Mouse (Mus musculus): ENCODE results near the gene Trp53i11. TPM values are rescaled to one million over a fixed set of nuclear protein-coding genes. Genes with fewer than 3 reads are reported as not detected.
A peak's percentile ranks its signal among the peaks of the same experiment; 100 is the strongest.

Trp53i11 gene
- polyA plus RNA-seq, 1 experiment from 2014 or later, result 46.6 TPM

DNA sequence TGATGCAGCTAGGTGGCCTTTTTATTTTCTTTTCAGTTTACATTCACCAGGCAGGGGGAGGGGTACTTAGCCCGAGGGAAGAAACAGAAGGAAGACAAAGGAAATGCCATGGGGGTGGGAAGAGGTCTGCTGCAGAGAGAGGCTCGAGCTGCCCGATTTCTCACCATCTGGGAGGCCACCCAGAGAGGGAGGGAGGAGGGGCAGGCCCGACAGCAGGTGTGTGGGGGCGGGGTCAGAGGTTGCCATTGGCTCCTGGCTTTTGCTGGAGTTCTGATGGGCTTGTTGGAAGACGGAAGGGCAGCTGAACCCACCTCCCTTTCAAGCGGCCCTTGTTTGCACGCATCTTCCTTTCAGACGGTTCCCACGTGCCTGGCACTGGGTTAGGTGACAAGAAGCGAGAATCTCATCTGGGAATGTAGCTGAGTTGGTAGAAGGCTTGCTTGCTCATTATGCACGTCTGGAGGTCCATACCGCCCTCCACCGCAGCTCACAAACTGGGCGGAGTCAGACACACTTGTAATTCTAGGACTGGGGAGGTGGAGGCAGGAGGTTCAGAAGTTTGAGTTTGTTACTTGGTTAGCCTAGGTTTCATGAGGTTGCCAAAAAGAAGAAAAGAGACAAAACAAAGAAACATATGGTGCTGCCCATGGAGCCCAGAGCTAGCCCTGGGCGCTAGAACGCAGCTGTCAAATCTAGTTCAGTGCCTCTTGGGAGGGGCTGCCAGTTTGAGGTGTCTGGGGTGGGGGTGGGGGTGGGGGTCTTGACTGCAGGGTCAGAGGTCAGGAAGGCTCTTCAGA lies 10.3 kb upstream of the Trp53i11 start:
- H3K36me3 ChIP-seq (ENCODE audit: control insufficient read depth, insufficient read depth, low read length), result no peaks in the 10 kb centered on the region
- H3K4me1 ChIP-seq (ENCODE audit: control insufficient read depth, insufficient read depth, low read length), result peaks cover 29% of the 10 kb centered on the region
- peak; percentile 39 for ATAC-seq (ENCODE audit: low FRiP score, low TSS enrichment)
- no peaks in the 10 kb centered on the region for H3K9me3 ChIP-seq (ENCODE audit: control insufficient read depth, low read length)
- H3K9ac ChIP-seq (ENCODE audit: low read depth, low read length), result no peak overlapping the region
- no peak overlapping the region for H3K4me3 ChIP-seq (ENCODE audit: low read length)
- H3K4me2 ChIP-seq (replicated peaks; ENCODE audit: low read depth, low read length), result peak overlapping the region; percentile 28
- H3K27me3 ChIP-seq (ENCODE audit: control insufficient read depth, insufficient read depth, low read length), result peaks cover 27% of the 10 kb centered on the region
- peak overlapping the region; percentile 38; the same call in 1 of the 2 replicates for H3K27ac ChIP-seq (ENCODE audit: low read depth, low read length)
- WGBS, result 4% methylated on average over 17 of the region's 17 CpGs

- peaks cover 29% of the 10 kb centered on the region for H3K4me1 ChIP-seq (ENCODE audit: control insufficient read depth, insufficient read depth, low read length)
- no peak overlapping the region for H3K27ac ChIP-seq (ENCODE audit: low read depth, low read length)
- H3K27me3 ChIP-seq (ENCODE audit: control insufficient read depth, insufficient read depth, low read length), result peaks cover 28% of the 10 kb centered on the region
- H3K36me3 ChIP-seq (ENCODE audit: control insufficient read depth, insufficient read depth, low read length), result no peaks in the 10 kb centered on the region
- H3K4me2 ChIP-seq (replicated peaks; ENCODE audit: low read depth, low read length), result no peak overlapping the region
- H3K9ac ChIP-seq (ENCODE audit: low read depth, low read length), result no peak overlapping the region
- ATAC-seq (ENCODE audit: low FRiP score, low TSS enrichment), result no peak
- 69% methylated on average over 20 of the region's 20 CpGs for WGBS
- H3K4me3 ChIP-seq (ENCODE audit: low read length), result no peak overlapping the region
- no peaks in the 10 kb centered on the region for H3K9me3 ChIP-seq (ENCODE audit: control insufficient read depth, low read length)
Measured at GRCm38 (mm10) chr2:93177668-93178312, 9.6 kb upstream of the Trp53i11 start.

GRCm38 (mm10) chr2:93178313-93178677 lies 9.1 kb upstream of the Trp53i11 start:
- no peak for ATAC-seq (ENCODE audit: low FRiP score, low TSS enrichment)
- 65% methylated on average over 4 of the region's 4 CpGs for WGBS
- H3K4me3 ChIP-seq (ENCODE audit: low read length), result no peak overlapping the region
- H3K9me3 ChIP-seq (ENCODE audit: control insufficient read depth, low read length), result no peaks in the 10 kb centered on the region
- no peaks in the 10 kb centered on the region for H3K36me3 ChIP-seq (ENCODE audit: control insufficient read depth, insufficient read depth, low read length)
- no peak overlapping the region for H3K9ac ChIP-seq (ENCODE audit: low read depth, low read length)
- no peak overlapping the region for H3K27ac ChIP-seq (ENCODE audit: low read depth, low read length)
- H3K4me2 ChIP-seq (replicated peaks; ENCODE audit: low read depth, low read length), result no peak overlapping the region
- H3K27me3 ChIP-seq (ENCODE audit: control insufficient read depth, insufficient read depth, low read length), result peaks cover 28% of the 10 kb centered on the region
- H3K4me1 ChIP-seq (ENCODE audit: control insufficient read depth, insufficient read depth, low read length), result peaks cover 29% of the 10 kb centered on the region

GRCm38 (mm10) chr2:93179603-93180002 lies 7.7 kb upstream of the Trp53i11 start:
- 53% methylated on average over 5 of the region's 5 CpGs for WGBS
- Histone ChIP-seq H3K4me2 (replicated peaks; ENCODE audit: low read depth, low read length) (peak overlapping the region; percentile 41; the same call in 1 of the 2 replicates), H3K9me3 (ENCODE audit: control insufficient read depth, low read length) (no peaks in the 10 kb centered on the region), H3K27me3 (ENCODE audit: control insufficient read depth, insufficient read depth, low read length) (peaks cover 28% of the 10 kb centered on the region), H3K9ac (ENCODE audit: low read depth, low read length) (no peak overlapping the region), H3K4me3 (ENCODE audit: low read length) (no peak overlapping the region), H3K36me3 (ENCODE audit: control insufficient read depth, insufficient read depth, low read length) (no peaks in the 10 kb centered on the region), H3K4me1 (ENCODE audit: control insufficient read depth, insufficient read depth, low read length) (peaks cover 27% of the 10 kb centered on the region), H3K27ac (ENCODE audit: low read depth, low read length) (no peak overlapping the region)
- no peak for ATAC-seq (ENCODE audit: low FRiP score, low TSS enrichment)

DNA sequence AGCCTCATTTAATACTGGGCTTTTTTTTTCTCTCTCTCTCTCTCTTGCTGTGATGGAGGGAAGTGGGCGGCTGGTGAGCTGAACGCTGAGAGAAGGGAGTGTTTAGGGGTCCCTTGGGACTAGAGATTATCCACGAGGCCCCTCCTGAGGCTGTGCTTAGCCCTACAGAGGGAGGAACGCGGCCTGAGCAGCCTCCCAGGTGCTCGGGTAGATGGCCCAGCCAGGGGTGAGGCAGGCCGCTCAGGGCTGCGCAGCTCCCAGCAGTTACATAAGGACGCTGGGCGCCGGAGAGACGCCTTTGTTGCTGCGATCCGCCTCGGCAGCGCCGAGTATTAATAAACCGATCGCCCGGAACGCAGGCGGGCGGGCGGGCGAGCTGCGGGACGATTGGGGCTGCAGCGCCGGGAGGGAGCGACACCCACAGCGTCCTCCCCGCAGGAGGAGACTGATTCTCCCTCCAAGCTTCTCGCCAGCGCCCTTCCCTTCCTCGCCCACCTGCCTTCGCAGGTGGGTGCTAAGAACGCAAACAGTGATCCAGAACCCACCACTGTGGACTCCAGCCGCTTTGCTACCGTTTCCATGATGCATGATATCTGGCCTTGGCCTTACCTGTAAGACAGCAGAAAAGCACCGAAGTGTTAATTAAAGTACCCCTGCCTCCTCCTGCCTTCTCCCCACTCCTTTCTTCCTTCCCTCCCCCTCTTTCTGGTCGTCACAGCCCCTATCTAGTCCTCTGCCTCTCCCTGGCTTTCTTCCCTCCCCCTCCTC lies 7.1 kb upstream of the Trp53i11 start:
- H3K27me3 ChIP-seq (ENCODE audit: control insufficient read depth, insufficient read depth, low read length), result peaks cover 28% of the 10 kb centered on the region
- peak overlapping the region; percentile 37 for H3K9ac ChIP-seq (ENCODE audit: low read depth, low read length)
- peak overlapping the region; percentile 41 for H3K4me2 ChIP-seq (replicated peaks; ENCODE audit: low read depth, low read length)
- H3K36me3 ChIP-seq (ENCODE audit: control insufficient read depth, insufficient read depth, low read length), result no peaks in the 10 kb centered on the region
- peaks cover 27% of the 10 kb centered on the region for H3K4me1 ChIP-seq (ENCODE audit: control insufficient read depth, insufficient read depth, low read length)
- H3K27ac ChIP-seq (ENCODE audit: low read depth, low read length), result no peak overlapping the region
- no peaks in the 10 kb centered on the region for H3K9me3 ChIP-seq (ENCODE audit: control insufficient read depth, low read length)
- 1% methylated on average over 39 of the region's 41 CpGs for WGBS
- no peak for ATAC-seq (ENCODE audit: low FRiP score, low TSS enrichment)
- peak overlapping the region; percentile 23 for H3K4me3 ChIP-seq (ENCODE audit: low read length)

DNA sequence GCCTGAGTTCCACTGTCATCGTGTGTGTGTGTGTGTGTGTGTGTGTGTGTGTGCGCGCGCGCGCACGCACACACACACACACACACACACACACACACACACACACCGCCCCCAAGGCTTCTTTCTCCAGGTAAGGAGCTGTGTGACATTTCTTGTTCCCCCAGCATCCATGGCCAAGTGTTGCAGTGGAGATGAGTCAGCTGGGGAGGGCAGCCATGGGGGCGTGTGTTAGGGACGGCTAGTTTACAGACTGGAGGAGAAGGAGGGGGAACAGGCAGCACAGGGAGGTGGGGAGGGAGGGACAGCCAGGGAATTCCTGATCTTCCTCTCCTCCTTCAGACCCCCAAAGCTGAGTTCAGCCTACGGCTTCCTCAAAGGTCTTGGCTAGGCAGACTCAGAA lies 4.5 kb upstream of the Trp53i11 start:
- Histone ChIP-seq H3K27me3 (ENCODE audit: control insufficient read depth, insufficient read depth, low read length) (peaks cover 28% of the 10 kb centered on the region), H3K4me1 (ENCODE audit: control insufficient read depth, insufficient read depth, low read length) (peaks cover 12% of the 10 kb centered on the region)

GRCm38 (mm10) chr2:93188020-93188760 lies 842 bp downstream of the Trp53i11 start:
- Histone ChIP-seq H3K27me3 (ENCODE audit: control insufficient read depth, insufficient read depth, low read length) (no peaks in the 10 kb centered on the region), H3K27ac (ENCODE audit: low read depth, low read length) (peak overlapping the region; percentile 65; the same call in 1 of the 2 replicates), H3K4me3 (ENCODE audit: low read length) (peak overlapping the region; percentile 66), H3K36me3 (ENCODE audit: control insufficient read depth, insufficient read depth, low read length) (no peaks in the 10 kb centered on the region), H3K4me1 (ENCODE audit: control insufficient read depth, insufficient read depth, low read length) (peaks cover 33% of the 10 kb centered on the region), H3K9me3 (ENCODE audit: control insufficient read depth, low read length) (no peaks in the 10 kb centered on the region), H3K9ac (ENCODE audit: low read depth, low read length) (peak overlapping the region; percentile 62), H3K4me2 (replicated peaks; ENCODE audit: low read depth, low read length) (peak overlapping the region; percentile 96)
- ATAC-seq (ENCODE audit: low FRiP score, low TSS enrichment), result 0 out of 2 replicates have a peak, but pooled peaks have one; percentile 3
- WGBS, result 1% methylated on average over 53 of the region's 53 CpGs

More for the DNA sequence above, 4.5 kb upstream of the Trp53i11 start:
- Histone ChIP-seq H3K9ac (ENCODE audit: low read depth, low read length) (no peak overlapping the region), H3K9me3 (ENCODE audit: control insufficient read depth, low read length) (no peaks in the 10 kb centered on the region), H3K4me2 (replicated peaks; ENCODE audit: low read depth, low read length) (no peak overlapping the region), H3K4me3 (ENCODE audit: low read length) (no peak overlapping the region), H3K27ac (ENCODE audit: low read depth, low read length) (no peak overlapping the region), H3K36me3 (ENCODE audit: control insufficient read depth, insufficient read depth, low read length) (no peaks in the 10 kb centered on the region)
- ATAC-seq (ENCODE audit: low FRiP score, low TSS enrichment), result no peak
- WGBS, result 74% methylated on average over 11 of the region's 11 CpGs

DNA sequence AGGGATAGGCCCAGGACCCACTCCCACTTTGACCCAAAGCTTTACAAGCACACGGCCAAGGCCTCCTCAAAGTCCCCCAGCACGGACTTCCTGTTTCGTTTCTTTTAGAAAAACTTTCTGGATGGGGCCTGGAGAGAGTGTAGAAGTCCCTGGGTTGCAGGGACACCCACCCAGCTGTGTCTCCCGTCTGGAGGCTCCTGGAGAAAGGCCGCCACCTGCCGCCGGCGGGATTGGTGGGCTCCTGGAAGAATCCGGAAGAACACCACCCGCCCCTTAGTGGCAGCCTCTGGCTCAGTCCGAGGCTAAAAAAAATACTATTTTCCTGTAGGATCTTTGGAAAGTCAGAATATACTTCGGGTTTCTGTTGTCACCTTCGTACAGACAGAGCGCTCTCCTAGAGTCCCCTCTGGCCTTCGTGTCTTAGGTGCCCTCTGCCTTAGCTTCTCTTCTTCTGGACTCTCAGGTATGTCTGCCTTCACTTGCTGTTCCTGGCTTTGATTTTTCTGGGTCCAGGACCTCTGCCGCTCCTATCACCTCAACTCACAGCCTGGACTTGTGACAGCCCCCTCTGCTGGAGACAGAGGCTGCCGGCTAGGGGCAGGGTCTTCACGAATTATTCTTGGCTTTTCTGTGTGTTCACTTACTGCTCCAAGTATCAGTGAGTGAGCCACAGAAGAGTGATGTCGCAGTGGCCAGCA lies 1.6 kb downstream of the Trp53i11 start:
- 9% methylated on average over 19 of the region's 19 CpGs for WGBS
- no peak for ATAC-seq (ENCODE audit: low FRiP score, low TSS enrichment)
- peak overlapping the region; percentile 96 for H3K4me2 ChIP-seq (replicated peaks; ENCODE audit: low read depth, low read length)
- H3K9me3 ChIP-seq (ENCODE audit: control insufficient read depth, low read length), result no peaks in the 10 kb centered on the region
- H3K27me3 ChIP-seq (ENCODE audit: control insufficient read depth, insufficient read depth, low read length), result no peaks in the 10 kb centered on the region
- peak overlapping the region; percentile 66 for H3K4me3 ChIP-seq (ENCODE audit: low read length)
- H3K9ac ChIP-seq (ENCODE audit: low read depth, low read length), result peak overlapping the region; percentile 62
- peak overlapping the region; percentile 65; the same call in 1 of the 2 replicates for H3K27ac ChIP-seq (ENCODE audit: low read depth, low read length)
- no peaks in the 10 kb centered on the region for H3K36me3 ChIP-seq (ENCODE audit: control insufficient read depth, insufficient read depth, low read length)
- H3K4me1 ChIP-seq (ENCODE audit: control insufficient read depth, insufficient read depth, low read length), result peaks cover 32% of the 10 kb centered on the region
